Mouse (Mus musculus) heart, embryonic 11.5 days (tissue): Measurements from ENCODE around the gene Arhgef6. TPM values are rescaled to one million over a fixed set of nuclear protein-coding genes. Genes with fewer than 3 reads are reported as not detected.

Experiments
- ATAC-seq: fragments of 200-750 bp; cut with Nextera tagmentation; replicated peaks from 2 replicates; pipeline ENCODE4 v1.8.0; 2017; ENCODE audit warnings: moderate library complexity; ENCODE audit not compliant: insufficient number of reproducible peaks, low FRiP score, low TSS enrichment
- H3K27ac ChIP-seq: fragments of 300-500 bp; sonication (generic); 2 replicates; pipeline ENCODE4 v1.5.1; 2014; ENCODE audit warnings: mild to moderate bottlenecking, low read depth, low read length
- H3K27me3 ChIP-seq: fragments of 300-500 bp; sonication (generic); 2 replicates; pipeline ENCODE4 v1.6.1; 2014; ENCODE audit warnings: mild to moderate bottlenecking, low read length, mixed read lengths; ENCODE audit not compliant: control insufficient read depth, insufficient read depth
- H3K36me3 ChIP-seq: fragments of 300-500 bp; sonication (generic); 2 replicates; pipeline ENCODE4 v1.6.1; 2014; ENCODE audit warnings: mild to moderate bottlenecking, low read length, moderate library complexity, mixed read lengths; ENCODE audit not compliant: control insufficient read depth, insufficient read depth
- H3K4me1 ChIP-seq: fragments of 300-500 bp; sonication (generic); 2 replicates; pipeline ENCODE4 v1.6.1; 2014; ENCODE audit warnings: low read length; ENCODE audit not compliant: control insufficient read depth, insufficient read depth
- H3K4me2 ChIP-seq: fragments of 300-500 bp; sonication (generic); 2 replicates; pipeline ENCODE4 v1.6.1; 2014; ENCODE audit warnings: mild to moderate bottlenecking, moderate library complexity
- H3K4me3 ChIP-seq: fragments of 300-500 bp; sonication (generic); 2 replicates; pipeline ENCODE4 v1.5.1; 2014; ENCODE audit warnings: low read depth, low read length
- H3K9ac ChIP-seq: fragments of 300-500 bp; sonication (generic); 2 replicates; pipeline ENCODE4 v1.6.1; 2014; ENCODE audit warnings: mild to moderate bottlenecking, low read depth, low read length, moderate library complexity
- H3K9me3 ChIP-seq: fragments of 300-500 bp; sonication (generic); replicated peaks from 2 replicates; pipeline ENCODE4 v1.6.1; 2016; ENCODE audit warnings: low read length; ENCODE audit not compliant: control insufficient read depth
- WGBS: fragments of 180-500 bp; shearing (Covaris S2); extraction: QIAGEN DNeasy Blood & Tissue Kit; methylation state at CpG from one replicate; pipeline ENCODE4 v1.1.7; 2014; ENCODE audit not compliant: insufficient replicate concordance; 5-methylcytosine and 5-hydroxymethylcytosine counted together
- polyA plus RNA-seq: library from polyadenylated mRNA; unstranded; fragments of >200 nt; fragmentation: Nextera tagmentation; extraction: Ambion mirVana; gene quantifications from 2 replicates; pipeline ENCODE4 v1.2.1, GENCODE M21; 2014

Gene Arhgef6
- polyA plus RNA-seq, 1 experiment from 2014 or later = 26.5 TPM

DNA sequence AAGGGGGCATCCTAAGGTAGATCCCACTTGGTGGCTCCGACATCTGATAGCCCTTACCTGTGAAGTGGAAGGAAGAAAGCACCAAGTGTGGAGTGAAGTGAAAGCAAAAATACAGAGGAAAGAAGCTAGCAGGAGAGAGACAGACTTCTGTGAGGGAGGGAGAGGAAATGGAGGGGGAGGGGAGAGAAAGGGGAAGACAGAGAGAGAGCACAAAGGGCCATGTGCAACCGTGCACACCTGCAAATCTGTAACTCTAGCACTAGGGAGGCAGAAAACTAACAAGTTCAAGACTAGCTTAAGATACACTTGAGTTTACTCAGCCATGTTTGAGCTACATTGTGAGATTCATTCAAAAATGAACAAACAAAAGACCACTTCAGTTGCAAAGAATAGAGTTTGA is 110.4 kb downstream of the Arhgef6 start:
- Histone ChIP-seq H3K36me3 (no peaks in the 10 kb centered on the region), H3K9ac (no peak overlapping the region), H3K27ac (no peak overlapping the region), H3K9me3 (no peaks in the 10 kb centered on the region), H3K4me1 (no peaks in the 10 kb centered on the region), H3K4me2 (no peak overlapping the region), H3K4me3 (no peak overlapping the region), H3K27me3 (no peaks in the 10 kb centered on the region)
- ATAC-seq = no peak
- 70% methylated on average over 2 of the region's 2 CpGs for WGBS

DNA sequence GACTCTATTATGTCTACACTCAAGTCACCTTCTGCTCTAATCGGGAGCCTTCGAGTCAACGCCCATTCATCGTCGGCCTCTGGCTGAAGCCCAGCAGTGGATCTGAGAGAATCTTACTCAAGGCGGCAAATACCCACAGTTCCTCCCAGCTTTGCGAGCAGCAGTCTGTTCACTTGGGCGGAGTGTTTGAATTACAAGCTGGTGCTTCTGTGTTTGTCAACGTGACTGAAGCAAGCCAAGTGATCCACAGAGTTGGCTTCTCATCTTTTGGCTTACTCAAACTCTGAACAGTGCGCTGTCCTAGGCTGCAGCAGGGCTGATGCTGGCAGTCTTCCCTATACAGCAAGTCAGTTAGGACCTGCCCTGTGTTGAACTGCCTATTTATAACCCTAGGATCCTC is 115.2 kb downstream of the Arhgef6 start:
- Histone ChIP-seq H3K9ac (no peak overlapping the region), H3K27me3 (no peaks in the 10 kb centered on the region), H3K27ac (no peak overlapping the region), H3K4me2 (no peak overlapping the region), H3K4me3 (no peak overlapping the region), H3K4me1 (no peaks in the 10 kb centered on the region), H3K36me3 (no peaks in the 10 kb centered on the region), H3K9me3 (no peaks in the 10 kb centered on the region)
- WGBS = 83% methylated on average over 10 of the region's 10 CpGs
- ATAC-seq = no peak

- Histone ChIP-seq H3K36me3 (no peaks in the 10 kb centered on the region), H3K27ac (no peak overlapping the region), H3K9me3 (no peaks in the 10 kb centered on the region), H3K4me1 (no peaks in the 10 kb centered on the region), H3K27me3 (no peaks in the 10 kb centered on the region), H3K4me2 (no peak overlapping the region), H3K4me3 (no peak overlapping the region), H3K9ac (no peak overlapping the region)
- ATAC-seq = no peak
- 79% methylated on average over 3 of the region's 3 CpGs for WGBS
Observed at GRCm38 (mm10) chrX:57221881-57222280, 116.6 kb downstream of the Arhgef6 start.

DNA sequence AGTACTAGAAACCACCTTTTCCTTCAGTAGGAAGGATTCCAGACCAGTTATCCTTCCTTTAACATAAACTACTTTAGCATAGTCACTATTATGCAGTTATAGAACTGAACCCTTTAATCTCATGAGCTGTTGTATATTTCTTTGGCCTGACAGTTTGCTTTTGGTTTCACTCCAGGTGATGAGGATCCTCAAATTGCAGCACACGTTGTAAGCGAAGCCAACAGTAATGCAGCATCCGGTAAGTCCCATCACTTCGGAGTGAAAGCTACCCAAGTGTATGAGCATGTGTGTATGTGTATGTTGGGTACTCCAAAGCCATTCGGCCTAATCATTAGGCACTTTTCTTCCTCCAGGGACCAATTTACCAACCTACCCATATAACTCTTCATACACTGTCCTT is 119.0 kb downstream of the Arhgef6 start:
- no peak overlapping the region for H3K4me3 ChIP-seq
- no peaks in the 10 kb centered on the region for H3K36me3 ChIP-seq
- WGBS = 91% methylated on average over 5 of the region's 5 CpGs
- H3K27me3 ChIP-seq = no peaks in the 10 kb centered on the region
- no peaks in the 10 kb centered on the region for H3K9me3 ChIP-seq
- ATAC-seq = no peak
- H3K4me2 ChIP-seq = no peak overlapping the region
- no peaks in the 10 kb centered on the region for H3K4me1 ChIP-seq
- H3K9ac ChIP-seq = no peak overlapping the region
- H3K27ac ChIP-seq = no peak overlapping the region

GRCm38 (mm10) chrX:57216271-57216670 is 122.3 kb downstream of the Arhgef6 start:
- Histone ChIP-seq H3K4me1 (no peaks in the 10 kb centered on the region), H3K27me3 (no peaks in the 10 kb centered on the region), H3K9ac (no peak overlapping the region), H3K9me3 (no peaks in the 10 kb centered on the region), H3K36me3 (no peaks in the 10 kb centered on the region), H3K4me2 (no peak overlapping the region), H3K27ac (no peak overlapping the region), H3K4me3 (no peak overlapping the region)
- no peak for ATAC-seq
- 62% methylated on average over 5 of the region's 5 CpGs for WGBS

DNA sequence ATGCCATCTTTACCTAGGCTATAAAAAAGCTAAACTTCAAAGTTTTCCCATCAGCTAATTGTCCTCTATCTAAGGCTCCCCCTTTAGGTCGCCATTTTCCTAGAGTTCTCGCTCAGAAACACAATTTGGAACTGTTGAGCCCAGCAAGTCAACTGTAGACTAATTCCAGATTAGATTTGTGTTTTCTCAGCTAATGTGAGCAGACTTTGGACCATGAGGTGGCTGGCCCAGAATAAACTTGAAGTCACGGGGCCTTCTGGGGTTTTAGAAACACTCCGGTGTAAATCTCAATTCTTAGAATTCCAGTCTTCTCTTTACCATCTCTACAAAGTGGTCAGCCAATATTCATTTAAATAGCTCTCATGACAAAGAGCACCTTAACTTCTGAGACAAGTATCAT is 123.0 kb downstream of the Arhgef6 start:
- Histone ChIP-seq H3K9me3 (no peaks in the 10 kb centered on the region), H3K27me3 (no peaks in the 10 kb centered on the region), H3K9ac (no peak overlapping the region), H3K4me3 (no peak overlapping the region), H3K4me1 (no peaks in the 10 kb centered on the region), H3K27ac (no peak overlapping the region), H3K36me3 (no peaks in the 10 kb centered on the region), H3K4me2 (no peak overlapping the region)
- WGBS = 85% methylated on average over 4 of the region's 4 CpGs
- no peak for ATAC-seq

DNA sequence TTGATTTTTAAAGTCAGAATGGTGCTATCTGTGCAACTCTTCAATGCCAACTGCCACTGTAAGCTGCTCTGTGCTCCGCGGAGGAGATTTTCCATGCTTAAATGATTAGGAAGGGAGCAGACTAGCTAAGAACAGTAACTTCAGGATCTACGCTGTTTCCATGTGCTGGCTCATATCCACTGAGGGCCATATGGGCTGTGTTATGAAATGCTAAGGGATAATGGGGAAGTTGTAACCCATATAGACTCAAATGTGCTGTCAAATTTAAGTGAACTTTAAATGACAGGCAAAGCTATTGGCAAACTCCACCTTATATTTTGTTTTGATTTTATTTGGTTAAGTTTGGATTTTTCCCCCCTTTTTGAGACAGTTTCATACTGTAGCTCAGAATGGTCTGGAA is 125.7 kb downstream of the Arhgef6 start:
- WGBS = 64% methylated on average over 3 of the region's 3 CpGs
- H3K27me3 ChIP-seq = no peaks in the 10 kb centered on the region
- ATAC-seq = no peak
- no peaks in the 10 kb centered on the region for H3K36me3 ChIP-seq
- H3K9me3 ChIP-seq = no peaks in the 10 kb centered on the region
- no peak overlapping the region for H3K4me2 ChIP-seq
- H3K4me1 ChIP-seq = no peaks in the 10 kb centered on the region
- no peak overlapping the region for H3K9ac ChIP-seq
- no peak overlapping the region for H3K27ac ChIP-seq
- H3K4me3 ChIP-seq = no peak overlapping the region

- Histone ChIP-seq H3K27me3 (no peaks in the 10 kb centered on the region), H3K9ac (no peak within 1 kb of the TSS), H3K4me1 (no peaks in the 10 kb centered on the region), H3K4me2 (no peak within 1 kb of the TSS), H3K4me3 (no peak within 1 kb of the TSS), H3K36me3 (no peaks in the 10 kb centered on the region), H3K27ac (no peak within 1 kb of the TSS), H3K9me3 (no peaks in the 10 kb centered on the region)
- no peak for ATAC-seq
- 82% methylated on average over 9 of the region's 9 CpGs for WGBS
Observed at GRCm38 (mm10) chrX:57211876-57212275, 126.7 kb downstream of the Arhgef6 start, which contains the start of gene Cd40lg. TSS of gene Cd40lg (plus strand) at chrX:57212143.

GRCm38 (mm10) chrX:57210591-57210990 is 127.9 kb downstream of the Arhgef6 start:
- WGBS = 74% methylated on average over 1 of the region's 1 CpGs
- H3K4me3 ChIP-seq = no peak overlapping the region
- no peak overlapping the region for H3K9ac ChIP-seq
- no peak overlapping the region for H3K27ac ChIP-seq
- H3K4me1 ChIP-seq = no peaks in the 10 kb centered on the region
- no peaks in the 10 kb centered on the region for H3K36me3 ChIP-seq
- no peak for ATAC-seq
- H3K9me3 ChIP-seq = no peaks in the 10 kb centered on the region
- H3K4me2 ChIP-seq = no peak overlapping the region
- no peaks in the 10 kb centered on the region for H3K27me3 ChIP-seq
